Mouse (Mus musculus) embryonic fibroblast, embryonic 13.5 days (primary cell): Measurements from ENCODE around the gene Amz1. TPM values are rescaled to one million over a fixed set of nuclear protein-coding genes. Genes with fewer than 3 reads are reported as not detected.

ENCODE experiments used
- H3K27ac ChIP-seq: 2 replicates; pipeline ENCODE4 v1.5.1; 2012; ENCODE audit warnings: low read length, control low read depth, inconsistent platforms; ENCODE audit not compliant: insufficient read depth
- H3K4me1 ChIP-seq: 2 replicates; pipeline ENCODE4 v1.6.1; 2011; ENCODE audit warnings: low read length; ENCODE audit not compliant: control insufficient read depth, insufficient read depth
- H3K4me3 ChIP-seq: 2 replicates; pipeline ENCODE4 v1.5.1; 2011; ENCODE audit warnings: mild to moderate bottlenecking, control low read depth, low read length; ENCODE audit not compliant: insufficient read depth
- CTCF ChIP-seq: IDR thresholded peaks from 2 replicates; pipeline ENCODE4 v1.5.1; 2011; ENCODE audit warnings: mild to moderate bottlenecking, control low read depth, low read length, moderate library complexity, borderline replicate concordance; ENCODE audit not compliant: insufficient read depth
- POLR2A ChIP-seq: IDR thresholded peaks from 2 replicates; pipeline ENCODE4 v1.6.1; 2011; ENCODE audit warnings: low read depth, mild to moderate bottlenecking, control low read depth, low read length, moderate library complexity
- polyA plus RNA-seq: library from polyadenylated mRNA; stranded (reverse); fragments of >200 nt; gene quantifications from 2 replicates; pipeline ENCODE4 v1.2.4, GENCODE M21; 2011; ENCODE audit warnings: low read depth; ENCODE audit not compliant: missing spikeins, insufficient read length

The Amz1 gene
- 0.44 and 0.65 TPM in 2 replicates for polyA plus RNA-seq

DNA sequence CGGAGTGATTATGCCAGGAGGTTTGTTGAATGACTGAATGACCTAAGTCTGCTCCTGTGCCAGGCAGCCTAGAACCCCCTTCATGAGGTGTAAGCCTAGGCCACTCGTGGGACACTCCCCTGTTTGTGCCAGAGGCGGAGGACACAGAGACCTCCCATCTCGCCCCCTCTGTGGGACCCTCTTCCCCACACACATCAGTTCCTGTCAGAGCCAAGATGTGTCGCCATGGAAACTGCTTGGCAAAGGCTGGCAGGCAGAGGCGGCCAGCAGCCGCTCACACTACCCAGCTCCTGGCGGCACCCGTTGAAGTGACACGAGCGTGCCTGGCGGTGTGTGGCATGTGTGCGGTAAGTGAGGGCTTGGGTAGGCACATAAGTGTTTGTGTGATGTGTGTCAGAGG is at the start of gene Amz1:
Gene Amz1 (plus strand): TSS at position 306 of the 400 bp plus-strand sequence.
- Histone ChIP-seq H3K4me1 (no peaks in the 10 kb centered on the region), H3K27ac (no peak within 1 kb of the TSS), H3K4me3 (no peak within 1 kb of the TSS)
- no peak for TF ChIP-seq CTCF
- no peak for TF ChIP-seq POLR2A

DNA sequence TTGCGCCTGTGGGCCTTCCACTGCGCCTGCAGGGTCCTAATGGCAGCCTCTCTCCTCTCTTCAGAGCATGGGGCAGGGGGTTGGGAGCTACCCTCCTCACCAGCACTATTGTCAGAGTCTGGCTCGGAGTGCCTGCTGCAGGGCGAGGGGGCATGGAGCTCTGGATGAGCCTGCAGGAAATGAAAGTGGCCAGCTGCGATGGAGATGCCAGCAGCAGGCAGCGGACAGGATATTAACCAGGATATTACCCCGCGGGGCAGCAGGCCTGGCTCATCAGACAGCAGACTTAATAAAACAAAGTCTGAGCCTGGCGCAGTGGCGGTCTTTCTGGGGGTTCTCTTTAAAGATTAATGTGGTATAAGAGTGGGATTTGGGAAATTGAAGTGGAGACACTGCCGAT is 48.8 kb upstream of the Amz1 start:
- no peak overlapping the region for H3K27ac ChIP-seq
- TF ChIP-seq CTCF (no peak), POLR2A (no peak)
- no peak overlapping the region for H3K4me3 ChIP-seq
- no peaks in the 10 kb centered on the region for H3K4me1 ChIP-seq

GRCm38 (mm10) chr5:140675640-140676039 is 48.3 kb upstream of the Amz1 start:
- no peak overlapping the region for H3K27ac ChIP-seq
- H3K4me3 ChIP-seq = no peak overlapping the region
- H3K4me1 ChIP-seq = no peaks in the 10 kb centered on the region
- no peak for TF ChIP-seq CTCF
- no peak for TF ChIP-seq POLR2A

DNA sequence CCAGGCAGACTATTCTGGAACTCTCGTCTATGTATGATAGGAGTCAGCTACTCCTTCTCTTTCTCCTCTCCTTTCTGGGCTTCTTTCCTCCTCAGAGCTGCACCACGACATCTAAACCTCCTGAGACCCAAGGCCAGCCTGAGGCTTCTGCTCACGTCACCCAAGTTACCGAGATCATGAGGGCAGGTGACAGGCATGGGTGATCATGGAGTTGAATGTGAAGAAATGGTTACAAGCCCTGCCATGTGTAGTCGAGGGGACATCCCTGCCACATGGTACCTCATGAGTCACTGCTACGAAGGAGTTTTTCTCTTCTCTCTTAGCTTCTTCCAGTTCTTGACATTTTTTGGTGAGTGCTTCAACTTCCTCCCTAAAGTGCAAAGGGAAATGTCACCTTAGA is 46.8 kb upstream of the Amz1 start:
- no peak overlapping the region for H3K4me3 ChIP-seq
- H3K27ac ChIP-seq = no peak overlapping the region
- no peaks in the 10 kb centered on the region for H3K4me1 ChIP-seq
- TF ChIP-seq CTCF (no peak), POLR2A (no peak)

GRCm38 (mm10) chr5:140680051-140680450 is 43.9 kb upstream of the Amz1 start:
- H3K4me3 ChIP-seq = no peak overlapping the region
- no peak overlapping the region for H3K27ac ChIP-seq
- H3K4me1 ChIP-seq = no peaks in the 10 kb centered on the region
- TF ChIP-seq POLR2A (no peak), CTCF (no peak)

DNA sequence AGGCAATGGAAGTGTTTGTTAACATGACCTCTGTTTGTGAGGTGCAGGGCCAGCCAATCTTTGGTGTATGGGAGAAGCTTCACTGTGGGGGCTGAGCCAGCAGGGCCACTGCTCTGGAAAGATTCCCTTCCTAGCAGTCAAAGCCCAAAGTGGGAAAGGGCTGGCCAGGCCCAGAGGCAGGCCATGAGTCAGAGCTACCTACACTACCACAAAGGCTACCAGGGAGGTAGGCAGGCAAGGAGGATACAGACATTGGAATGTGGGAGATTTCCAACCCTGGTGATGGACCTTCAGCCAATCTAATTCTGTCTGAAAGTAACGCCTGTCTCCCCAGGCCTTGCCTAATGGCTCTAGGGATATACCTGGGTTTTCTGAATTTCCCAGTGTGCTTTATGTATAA is 43.0 kb upstream of the Amz1 start:
- no peaks in the 10 kb centered on the region for H3K4me1 ChIP-seq
- TF ChIP-seq CTCF (no peak), POLR2A (no peak)
- H3K4me3 ChIP-seq = no peak overlapping the region
- H3K27ac ChIP-seq = no peak overlapping the region

DNA sequence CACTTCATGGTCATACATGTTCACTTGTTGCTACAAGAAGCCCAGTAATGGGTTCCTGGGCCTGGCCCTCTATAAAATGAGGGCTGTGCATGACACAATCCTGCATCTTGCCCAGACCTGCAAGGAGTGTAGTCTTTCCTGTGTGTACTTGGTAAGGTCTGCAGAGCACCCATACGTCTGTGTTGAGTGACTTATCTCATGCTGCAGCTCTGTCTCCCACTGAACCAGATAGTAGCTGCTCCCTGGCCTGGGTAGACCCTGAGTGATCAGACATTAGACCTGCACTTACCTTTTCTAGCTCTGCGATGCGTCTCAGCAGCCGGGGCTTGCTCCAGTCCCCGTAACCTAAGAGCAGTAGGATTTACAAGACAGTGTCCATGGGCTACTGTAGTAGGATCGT is 41.8 kb upstream of the Amz1 start:
- Histone ChIP-seq H3K27ac (no peak overlapping the region), H3K4me1 (no peaks in the 10 kb centered on the region), H3K4me3 (no peak overlapping the region)
- TF ChIP-seq CTCF = no peak
- TF ChIP-seq POLR2A = no peak

GRCm38 (mm10) chr5:140684343-140685148 is 39.4 kb upstream of the Amz1 start:
- Histone ChIP-seq H3K4me1 (no peaks in the 10 kb centered on the region), H3K27ac (no peak overlapping the region), H3K4me3 (no peak overlapping the region)
- TF ChIP-seq CTCF (peak; percentile 81; the same call in 1 of the 2 replicates), POLR2A (no peak)

GRCm38 (mm10) chr5:140688434-140688833 is 35.5 kb upstream of the Amz1 start:
- TF ChIP-seq CTCF = no peak
- Histone ChIP-seq H3K4me1 (no peaks in the 10 kb centered on the region), H3K27ac (no peak overlapping the region), H3K4me3 (no peak overlapping the region)

DNA sequence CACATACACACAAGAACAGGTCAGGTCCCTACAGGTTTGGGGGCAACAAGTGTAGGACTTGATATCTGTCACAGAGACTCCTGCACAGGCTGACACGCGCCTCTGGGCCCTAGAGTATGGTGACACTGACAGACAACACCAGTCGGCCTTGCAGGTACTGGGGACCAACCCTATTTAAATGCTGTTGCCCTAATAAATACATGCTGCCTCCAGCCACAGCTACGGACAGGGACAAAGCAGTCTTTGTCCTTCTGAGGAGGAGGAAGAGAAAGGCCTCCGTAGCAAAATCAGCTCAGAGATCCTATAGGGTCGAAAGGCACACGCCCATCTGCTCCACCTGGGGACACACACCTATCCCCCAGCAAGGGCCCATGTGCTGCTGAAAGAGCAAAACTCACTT is 27.9 kb upstream of the Amz1 start:
- TF ChIP-seq POLR2A (no peak), CTCF (no peak)
- H3K4me3 ChIP-seq = no peak overlapping the region
- H3K27ac ChIP-seq = no peak overlapping the region
- H3K4me1 ChIP-seq = no peaks in the 10 kb centered on the region

DNA sequence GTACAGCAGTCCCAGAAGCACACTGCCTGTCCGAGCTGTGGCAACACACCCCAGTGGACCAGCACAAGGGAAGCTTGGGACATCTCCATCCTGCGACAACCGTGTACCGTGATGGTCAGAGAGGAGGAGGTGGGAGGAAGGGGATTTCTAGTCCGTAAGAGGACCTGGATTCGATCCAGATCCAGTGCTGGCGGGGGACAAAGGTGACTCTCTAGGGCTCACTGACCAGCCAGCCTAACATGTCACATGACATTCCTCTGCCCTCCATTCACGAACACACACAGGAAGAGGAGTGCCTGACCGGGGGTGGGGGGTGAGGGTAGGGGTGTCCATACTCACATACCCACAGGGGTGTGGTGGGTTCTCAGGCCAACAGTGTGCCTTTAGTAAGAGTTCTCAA is 24.2 kb upstream of the Amz1 start:
- Histone ChIP-seq H3K27ac (no peak overlapping the region), H3K4me1 (no peaks in the 10 kb centered on the region), H3K4me3 (no peak overlapping the region)
- TF ChIP-seq POLR2A (no peak), CTCF (no peak)
